Mouse (Mus musculus) v-Abl transformed pro-B cells (cell line): Measurements from ENCODE around the gene Mrgprh.

ENCODE experiments used
- in situ Hi-C, 2 experiments: fragments of 400-800 bp; cut with MboI; formaldehyde crosslinking; loops; one replicate each; pipeline ENCODE4 v1.15.1; 2025; ENCODE audit not compliant: unreplicated experiment in 2 of 2

Mrgprh gene

DNA sequence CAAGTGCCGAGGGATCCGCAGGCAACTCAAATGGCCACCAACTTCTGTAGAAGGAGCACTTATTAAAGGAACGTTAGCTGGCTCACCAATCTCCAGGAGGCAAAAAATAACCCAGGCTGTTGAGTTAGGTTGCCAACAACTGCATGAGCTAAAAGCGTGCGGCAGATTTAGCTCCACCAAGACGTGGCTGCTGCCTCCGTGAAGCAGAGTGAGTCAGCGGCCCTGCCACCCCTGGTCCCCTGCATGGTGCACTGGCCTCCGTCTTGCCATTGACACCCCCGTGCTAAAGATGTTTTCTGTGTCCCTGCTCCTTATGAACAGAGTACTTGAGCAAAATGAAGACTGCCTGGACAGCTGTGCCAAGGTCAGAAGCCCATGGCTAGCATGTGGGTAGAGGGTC is 9.0 kb upstream of the Mrgprh start:
- in situ Hi-C loops, result no loop called here

DNA sequence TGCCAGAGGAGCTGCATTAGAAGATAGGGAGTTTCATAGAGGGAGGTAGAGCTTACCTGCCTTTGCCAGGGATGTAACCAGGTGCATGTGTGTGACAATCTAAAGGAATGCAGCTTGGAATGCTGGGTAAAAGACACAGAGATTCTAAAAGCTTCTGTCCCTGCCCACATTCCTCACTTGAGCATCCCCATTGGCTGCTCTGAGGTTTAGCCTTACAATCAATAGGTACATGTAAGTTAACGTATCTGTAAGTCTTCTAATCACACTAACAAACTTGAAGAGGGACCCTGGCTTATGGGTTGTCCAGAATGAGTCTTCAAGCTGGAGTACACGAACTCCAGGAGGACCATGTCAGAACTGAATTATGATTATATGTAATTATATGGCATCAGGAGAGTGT is 7.8 kb upstream of the Mrgprh start, which contains the start of gene Mas1:
TSS of gene Mas1 (minus strand) at position 101 of the 400 bp plus-strand sequence.
- in situ Hi-C loops, result no loop called here

DNA sequence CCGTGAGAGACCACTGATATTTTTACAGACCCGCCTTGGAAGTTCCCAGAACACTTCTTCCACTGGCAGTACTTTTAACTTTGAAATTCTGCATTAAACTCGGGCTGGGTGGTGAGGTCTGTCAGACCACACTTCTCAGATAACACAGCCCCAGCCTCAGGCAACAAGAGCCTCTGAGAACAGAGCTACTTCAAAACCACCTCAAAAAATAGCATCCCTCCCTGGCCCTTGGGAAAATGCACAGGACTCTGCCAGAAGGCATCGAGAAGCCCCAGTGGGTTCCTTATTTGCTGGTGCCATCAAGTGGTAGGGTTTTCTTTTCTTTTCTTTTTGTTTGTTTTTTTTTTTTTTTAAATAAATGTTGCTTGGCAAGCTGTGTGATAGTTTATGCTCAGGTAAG is 7.2 kb upstream of the Mrgprh start:
- in situ Hi-C loops, result no loop called here

DNA sequence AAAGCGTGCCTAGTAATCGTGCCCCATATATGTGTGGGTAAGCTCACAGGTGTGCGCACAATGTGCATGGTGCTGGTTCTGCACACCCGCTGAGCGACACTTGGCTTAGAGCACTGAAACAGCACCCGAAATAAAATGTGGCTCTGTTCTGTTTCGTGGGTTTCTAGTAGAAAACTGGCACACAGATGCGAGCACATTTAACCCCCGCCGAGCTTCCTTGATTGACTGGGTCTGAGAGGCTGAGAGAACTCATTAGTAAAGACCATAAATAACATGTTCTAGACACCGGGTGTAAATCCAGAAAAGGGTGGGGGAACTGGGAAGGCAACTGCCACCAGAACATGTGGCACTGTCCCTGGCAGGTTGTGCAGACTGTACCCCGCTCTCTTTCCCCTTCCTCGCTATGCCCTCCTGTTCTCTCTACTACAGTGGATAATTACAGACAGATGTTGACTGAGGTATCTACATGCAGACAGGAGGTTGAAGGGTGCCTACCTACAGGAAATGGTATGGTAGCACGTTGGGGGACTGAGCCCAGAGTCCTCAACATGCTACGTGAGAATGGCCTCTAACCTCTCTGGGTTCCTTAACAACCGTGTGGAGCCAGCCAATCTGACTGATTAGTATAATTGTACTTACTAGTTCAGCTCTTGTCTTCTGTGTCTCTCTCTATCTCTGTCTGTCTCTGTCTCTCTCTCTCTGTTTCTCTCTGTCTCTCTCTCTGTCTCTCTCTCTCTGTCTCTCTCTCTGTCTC is 3.4 kb upstream of the Mrgprh start:
- in situ Hi-C loops, result no loop called here

DNA sequence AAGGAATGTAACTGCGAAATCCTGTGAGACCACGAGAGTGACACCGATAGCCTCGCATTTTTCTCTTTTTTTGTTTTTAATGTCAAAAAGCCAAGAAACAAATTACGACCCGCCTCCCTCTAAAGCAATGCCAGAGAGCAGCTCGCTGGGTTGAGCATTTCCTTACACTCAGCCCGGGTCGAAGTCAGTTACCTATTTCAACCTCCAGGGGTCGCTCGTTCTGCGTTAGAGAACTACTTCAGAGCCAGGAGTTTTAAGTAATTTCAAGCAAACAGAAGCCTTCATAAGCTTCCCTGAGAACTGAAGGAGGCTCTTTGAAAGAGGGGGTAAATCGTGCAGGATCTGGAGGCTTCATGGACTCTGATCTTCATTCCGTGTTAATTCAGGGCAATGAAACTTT is 4.3 kb downstream of the Mrgprh start:
- in situ Hi-C loops, result loop anchor here in 1 of 2 experiments (5.0 to 25.0 kb wide), 2 partner anchors 112 to 1632 kb away; partner anchors contain the start of gene Wtap

GRCm38 (mm10) chr17:12881216-12881615 is 5.4 kb downstream of the Mrgprh start:
- in situ Hi-C loops, result loop anchor here in 1 of 2 experiments (5.0 to 25.0 kb wide), 2 partner anchors 111 to 1631 kb away; partner anchors contain the start of gene Wtap

DNA sequence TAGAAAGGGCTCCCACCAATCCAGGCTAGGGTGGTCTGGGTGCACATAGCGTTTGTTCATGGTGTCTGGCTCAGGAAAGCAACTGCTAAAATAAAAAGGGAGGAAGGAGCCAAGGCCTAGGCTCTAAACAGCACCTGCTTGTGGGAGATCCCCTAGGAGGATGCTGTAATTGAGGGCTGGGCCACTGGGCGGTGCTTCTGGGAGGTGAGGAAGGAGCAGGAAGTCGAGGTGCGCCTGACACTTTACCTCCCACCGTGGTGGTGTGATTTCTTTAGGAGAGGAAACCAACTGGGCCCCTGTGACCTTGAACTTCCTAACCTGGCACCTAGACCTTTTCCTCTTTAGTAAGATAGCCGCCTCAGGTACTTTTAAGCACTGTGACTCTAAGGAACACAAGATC is 10.8 kb downstream of the Mrgprh start:
- in situ Hi-C loops, result loop anchor here in 1 of 2 experiments (25.0 kb wide), 1 partner anchor 1626 kb away; no protein-coding TSS in a partner anchor

- in situ Hi-C loops, result loop anchor here in 1 of 2 experiments (25.0 kb wide), 1 partner anchor 1625 kb away; no protein-coding TSS in a partner anchor
These were observed 11.4 kb downstream of the Mrgprh start for GRCm38 (mm10) chr17:12887021-12887775.

- in situ Hi-C loops, result loop anchor here in 1 of 2 experiments (25.0 kb wide), 1 partner anchor 1621 kb away; no protein-coding TSS in a partner anchor
These were observed 15.2 kb downstream of the Mrgprh start for GRCm38 (mm10) chr17:12891054-12891453.

DNA sequence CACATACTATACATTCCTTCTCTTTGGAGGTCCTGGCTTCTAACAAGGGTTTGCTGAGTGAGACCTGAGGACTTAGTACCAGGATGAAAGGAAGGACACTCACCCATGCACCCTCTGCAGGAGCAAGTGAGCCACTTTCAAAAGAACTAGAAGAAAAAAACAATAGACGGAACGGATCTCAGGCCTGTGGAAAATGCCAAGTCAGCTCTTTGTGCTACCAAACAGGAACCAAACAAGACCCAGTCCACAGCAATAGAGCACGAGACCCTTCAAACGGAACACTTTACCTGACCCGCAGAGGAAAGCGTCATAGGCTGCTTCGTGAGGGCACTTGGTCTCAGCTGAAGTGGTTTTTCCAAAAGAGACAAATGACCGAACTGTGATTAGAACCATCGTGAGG is 16.2 kb downstream of the Mrgprh start:
- in situ Hi-C loops, result loop anchor here in 1 of 2 experiments (25.0 kb wide), 1 partner anchor 1620 kb away; no protein-coding TSS in a partner anchor

GRCm38 (mm10) chr17:12897674-12898073 is 21.8 kb downstream of the Mrgprh start:
- in situ Hi-C loops, result loop anchor here in 1 of 2 experiments (25.0 kb wide), 1 partner anchor 1615 kb away; no protein-coding TSS in a partner anchor

DNA sequence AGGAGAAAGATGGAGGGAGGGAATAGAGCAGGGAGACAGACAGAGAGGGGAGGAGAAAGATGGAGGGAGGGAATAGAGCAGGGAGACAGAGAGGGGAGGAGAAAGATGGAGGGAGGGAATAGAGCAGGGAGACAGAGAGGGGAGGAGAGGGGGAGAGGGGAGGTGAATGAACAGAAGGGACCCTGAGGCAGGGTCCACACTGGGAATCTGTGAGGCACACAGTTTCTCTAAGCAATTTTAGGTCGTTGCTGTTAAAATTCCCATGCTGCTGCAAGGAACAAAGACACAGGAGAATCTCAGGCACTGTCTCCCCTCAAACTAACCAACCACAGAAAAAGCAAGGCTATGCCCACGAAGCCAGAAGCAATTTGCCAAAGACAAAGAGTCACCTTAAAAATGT is 22.8 kb downstream of the Mrgprh start:
- in situ Hi-C loops, result loop anchor here in 1 of 2 experiments (25.0 kb wide), 1 partner anchor 1614 kb away; no protein-coding TSS in a partner anchor

GRCm38 (mm10) chr17:12902291-12902690 is 26.5 kb downstream of the Mrgprh start:
- in situ Hi-C loops, result no loop called here

- in situ Hi-C loops, result no loop called here
These were observed 27.8 kb downstream of the Mrgprh start for GRCm38 (mm10) chr17:12903372-12904333.

DNA sequence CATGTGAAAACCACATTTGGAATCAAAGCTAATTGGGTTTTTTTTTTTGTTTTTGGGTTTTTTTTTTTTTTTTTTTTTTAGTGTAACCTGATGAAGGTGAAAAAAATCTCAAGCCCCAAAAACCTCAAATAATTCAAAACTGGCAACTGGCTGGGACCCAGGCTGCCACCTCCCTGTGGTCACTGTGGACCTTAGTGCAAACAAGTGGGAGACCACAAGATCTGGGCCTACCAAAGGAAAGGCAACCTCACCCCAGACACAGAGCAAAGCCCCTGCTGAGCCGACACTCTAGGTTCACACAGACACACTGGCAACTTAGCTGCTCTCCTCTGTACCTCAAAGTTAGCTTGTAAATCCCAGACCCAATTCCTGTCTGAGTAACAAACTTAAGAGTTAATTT is 28.5 kb downstream of the Mrgprh start:
- in situ Hi-C loops, result no loop called here

GRCm38 (mm10) chr17:12905810-12906209 is 30.0 kb downstream of the Mrgprh start:
- in situ Hi-C loops, result no loop called here

DNA sequence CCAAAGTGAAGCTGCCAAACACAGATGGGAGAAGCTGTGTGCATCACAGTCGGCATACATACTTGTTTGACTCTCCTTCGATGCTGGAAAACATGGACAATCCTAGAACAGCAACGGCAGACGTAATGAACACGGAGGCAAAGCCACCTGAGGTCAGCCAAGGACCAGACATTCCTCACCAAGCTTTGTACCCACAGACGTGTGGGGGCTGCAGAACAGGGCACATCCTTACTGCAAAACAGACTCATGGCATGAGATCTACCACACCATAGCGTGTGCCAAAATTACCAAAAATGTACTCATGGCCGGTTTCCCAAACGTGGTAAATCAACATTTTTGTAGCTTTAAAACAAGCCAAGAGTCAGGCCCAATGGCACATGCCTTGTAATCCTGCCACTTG is 30.6 kb downstream of the Mrgprh start:
- in situ Hi-C loops, result no loop called here

DNA sequence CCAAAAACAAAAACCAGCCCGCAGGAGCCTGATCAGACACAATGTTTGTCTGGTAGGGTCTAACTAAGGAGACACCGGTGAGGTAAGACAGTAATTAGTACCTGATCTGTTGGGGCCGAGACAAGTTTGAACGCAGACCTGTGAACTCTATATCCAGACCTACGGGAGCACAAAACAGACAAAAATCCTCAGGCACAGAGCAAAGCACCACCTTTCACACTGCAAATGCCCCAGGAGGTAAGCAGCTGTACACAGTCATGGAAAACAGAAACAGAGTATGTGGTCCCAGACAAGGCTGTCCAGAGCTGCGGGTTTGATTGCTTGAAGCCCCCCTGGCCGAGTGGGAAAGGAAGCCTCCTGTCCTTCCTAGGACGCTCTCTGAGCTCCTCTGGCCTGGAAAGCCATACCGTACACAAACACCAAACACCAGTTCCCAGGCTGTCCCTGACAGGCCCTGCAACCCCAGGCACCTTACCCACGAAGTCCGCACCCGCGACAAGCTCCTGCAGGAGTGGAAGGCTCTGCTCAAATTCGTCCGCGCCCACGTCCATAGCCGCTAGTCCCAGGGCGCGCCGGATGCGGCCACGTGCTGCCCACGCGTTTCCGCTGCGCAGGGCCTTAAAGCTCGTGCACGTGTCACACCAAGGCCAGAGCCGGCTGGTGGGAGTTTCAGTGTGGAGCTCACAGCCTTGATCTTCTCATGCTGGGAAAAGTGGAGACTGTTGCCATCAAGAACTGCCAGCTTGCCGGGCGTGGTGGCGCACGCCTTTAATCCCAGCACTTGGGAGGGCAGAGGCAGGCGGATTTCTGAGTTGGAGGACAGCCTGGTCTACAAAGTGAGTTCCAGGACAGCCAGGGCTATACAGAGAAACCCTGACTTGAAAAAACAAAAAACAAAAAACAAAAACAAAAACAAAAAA is 33.8 kb downstream of the Mrgprh start, which contains the start of gene Pnldc1:
TSS of gene Pnldc1 (minus strand) at position 870 of the 920 bp plus-strand sequence.
- in situ Hi-C loops, result loop anchor here in 1 of 2 experiments (10.0 kb wide), 1 partner anchor 85 kb away; the partner anchor contains the start of gene Wtap

GRCm38 (mm10) chr17:12910391-12910790 is 34.6 kb downstream of the Mrgprh start:
- in situ Hi-C loops, result loop anchor here in 1 of 2 experiments (10.0 kb wide), 1 partner anchor 84 kb away; the partner anchor contains the start of gene Wtap
